Mouse (Mus musculus) heart, adult 18-20 months (tissue): Measurements from ENCODE around the gene Tsr1. TPM values are rescaled to one million over a fixed set of nuclear protein-coding genes. Genes with fewer than 3 reads are reported as not detected.

Experiments used
- microRNA-seq, 2 experiments: library from miRNA; unstranded; fragments of <30 nt; microRNA quantifications; one replicate each; pipeline ENCODE4 v1.2.0; 2022
- total RNA-seq, 2 experiments: library from RNA; stranded (reverse); gene quantifications; 2 replicates each; pipeline ENCODE4 v1.2.3; 2021

Tsr1 gene
- total RNA-seq, 2 experiments from 2014 or later = 18.4 to 20.4 TPM

Small RNA genes within 50 kb of the gene (microRNA-seq; reads per million reads assigned to microRNA genes)
- 0.38 to 1.6 reads per million in 2 experiments for gene Mir6926

Other genes with a start within 250 kb of the Tsr1 start
- 100 to 1,000 TPM; 209 to 234 TPM for gene Cluh, start 248.6 kb upstream of the Tsr1 start, total RNA-seq
- 100 to 1,000 TPM; 195 to 223 TPM for gene Pafah1b1, start 173.4 kb upstream of the Tsr1 start, total RNA-seq
- gene Mettl16, start 127.2 kb upstream of the Tsr1 start, total RNA-seq = 10 to 100 TPM; 16.4 to 17.3 TPM
- 1 to 10 TPM; 5.8 to 6.3 TPM for gene Mnt, start 67.2 kb upstream of the Tsr1 start, total RNA-seq
- 1 to 10 TPM; 5.3 to 5.7 TPM for gene Sgsm2, start 1.0 kb upstream of the Tsr1 start, total RNA-seq
- 10 to 100 TPM; 17.1 to 20.5 TPM for gene Smg6, start 27.8 kb downstream of the Tsr1 start, total RNA-seq
- 10 to 100 TPM; 25.5 to 26.8 TPM for gene Srr, start 27.9 kb downstream of the Tsr1 start, total RNA-seq